Mouse (Mus musculus): ENCODE measurements around the gene Prss23. TPM values are rescaled to one million over a fixed set of nuclear protein-coding genes. Genes with fewer than 3 reads are reported as not detected.

Prss23 gene
- 23.6 and 25.3 TPM in 2 replicates for polyA plus RNA-seq (2016; fragmentation: Nextera tagmentation; extraction: Ambion mirVana)

DNA sequence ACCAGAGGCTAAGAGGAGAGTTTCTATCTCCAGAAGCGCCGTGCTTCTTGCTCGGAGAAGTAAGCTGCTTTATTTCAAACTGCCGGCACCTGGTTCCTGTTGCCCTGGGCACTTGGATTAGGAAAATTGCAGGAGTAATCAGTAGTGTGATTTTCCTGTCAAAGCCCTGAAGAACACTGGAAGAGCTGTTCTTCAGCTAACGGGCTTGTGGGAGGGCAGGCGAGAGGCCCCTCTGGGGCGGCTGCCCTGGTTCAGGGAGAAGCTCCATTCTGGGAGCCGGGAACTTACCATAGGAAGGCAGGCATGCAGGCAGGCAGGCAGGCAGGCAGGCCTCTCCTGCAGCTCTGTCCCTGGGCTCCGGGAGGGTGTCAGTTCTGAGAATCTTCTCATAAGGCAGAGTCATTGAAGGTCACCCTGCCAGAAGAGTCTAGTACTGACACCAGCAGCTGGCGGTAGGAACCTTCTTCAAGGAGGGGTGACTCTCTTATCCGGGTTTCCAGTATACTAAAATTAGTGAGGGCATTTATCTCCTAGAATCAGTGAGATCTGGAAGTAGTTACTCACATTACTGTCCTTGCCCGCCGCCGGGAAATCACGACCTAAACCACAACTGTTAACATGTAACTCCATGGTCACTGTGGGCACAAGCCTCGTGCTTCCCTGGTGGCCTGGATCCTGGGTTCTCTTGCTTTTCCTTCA, at the start of gene Prss23:
Prss23 (minus strand) TSS at position 457 of the 699 bp plus-strand sequence.
- Histone ChIP-seq H3K27ac (no peak within 1 kb of the TSS), H3K9me3 (no peaks in the 10 kb centered on the region), H3K4me1 (replicated peaks) (peaks cover 3% of the 10 kb centered on the region; the same call in 1 of the 2 replicates), H3K27me3 (ENCODE audit: insufficient read depth, poor library complexity, severe bottlenecking) (peaks cover 4% of the 10 kb centered on the region; the same call in 1 of the 2 replicates), H3K4me3 (no peak within 1 kb of the TSS), H3K36me3 (no peaks in the 10 kb centered on the region)
- no peak for DNase-seq (ENCODE audit: low spot score)
- WGBS, result 77% methylated on average over 16 of the region's 16 CpGs

DNA sequence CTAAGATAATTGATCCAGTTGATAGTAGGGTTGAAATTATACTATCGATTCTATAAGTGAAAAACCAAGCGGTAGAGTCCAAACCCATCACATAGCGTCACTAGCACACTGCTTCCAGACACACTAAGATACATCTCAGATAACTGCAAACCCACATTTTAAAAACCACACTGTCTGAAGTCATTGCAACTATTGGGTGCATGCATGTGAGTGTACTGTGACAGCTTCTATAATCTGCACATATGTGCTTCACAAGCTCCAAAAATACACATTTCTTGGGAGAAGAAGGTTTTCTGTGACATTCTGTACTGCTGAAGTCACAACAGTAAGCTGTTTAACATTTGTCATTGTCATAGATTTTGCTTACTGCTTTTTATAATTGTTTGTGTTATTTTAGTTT, 49.1 kb upstream of the Prss23 start:
- no peaks in the 10 kb centered on the region for H3K36me3 ChIP-seq
- DNase-seq (ENCODE audit: low spot score), result no peak
- WGBS, result 97% methylated on average over 3 of the region's 3 CpGs

DNA sequence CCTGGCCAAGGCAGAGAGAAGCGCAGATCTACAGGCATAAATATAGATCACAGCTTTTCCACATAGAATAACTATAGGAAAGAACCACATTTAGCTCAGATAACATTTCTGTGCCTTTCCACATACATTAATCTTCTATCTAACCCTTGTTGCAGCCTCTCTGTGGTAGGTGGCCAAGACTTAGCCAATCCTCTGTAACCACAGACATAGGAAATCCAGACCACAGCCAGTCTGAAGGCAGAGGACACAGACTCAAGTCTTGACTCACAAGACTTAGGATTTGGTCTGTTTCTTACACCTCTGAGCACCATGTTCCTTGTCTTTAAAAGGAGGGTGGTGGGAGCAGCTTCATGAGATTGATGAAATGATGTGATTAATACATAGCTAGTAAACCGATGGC, 37.6 kb upstream of the Prss23 start:
- Histone ChIP-seq H3K27me3 (ENCODE audit: insufficient read depth, poor library complexity, severe bottlenecking) (no peaks in the 10 kb centered on the region), H3K27ac (no peak overlapping the region), H3K36me3 (no peaks in the 10 kb centered on the region), H3K9me3 (no peaks in the 10 kb centered on the region), H3K4me1 (replicated peaks) (no peaks in the 10 kb centered on the region), H3K4me3 (no peak overlapping the region)
- WGBS, result 92% methylated on average over 2 of the region's 2 CpGs
- no peak for DNase-seq (ENCODE audit: low spot score)

More for the DNA sequence above, 49.1 kb upstream of the Prss23 start:
- H3K4me3 ChIP-seq, result no peak overlapping the region
- no peaks in the 10 kb centered on the region for H3K27me3 ChIP-seq (ENCODE audit: insufficient read depth, poor library complexity, severe bottlenecking)
- H3K9me3 ChIP-seq, result no peaks in the 10 kb centered on the region
- H3K4me1 ChIP-seq (replicated peaks), result peaks cover 10% of the 10 kb centered on the region
- no peak overlapping the region for H3K27ac ChIP-seq

DNA sequence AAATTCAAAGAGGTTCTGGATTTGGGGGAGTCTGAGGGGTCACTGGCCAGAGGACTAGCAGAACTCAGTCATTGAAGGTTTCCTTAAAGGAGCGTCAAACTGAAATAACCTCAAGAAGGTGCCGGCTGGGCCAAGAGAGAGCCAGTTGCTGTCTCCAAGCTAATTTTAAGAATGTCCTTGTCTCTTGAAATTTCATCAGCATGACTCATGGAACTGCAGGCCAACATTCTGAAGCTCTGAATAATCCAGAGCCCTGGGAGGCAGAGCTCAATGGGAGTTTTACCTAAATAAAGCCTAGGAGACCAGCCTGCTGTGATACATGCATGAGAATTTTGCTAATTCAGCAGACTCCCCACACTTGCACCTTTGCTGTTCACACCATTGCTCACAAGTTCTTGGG, 36.5 kb upstream of the Prss23 start:
- Histone ChIP-seq H3K36me3 (no peaks in the 10 kb centered on the region), H3K27ac (no peak overlapping the region), H3K4me3 (no peak overlapping the region), H3K9me3 (no peaks in the 10 kb centered on the region), H3K27me3 (ENCODE audit: insufficient read depth, poor library complexity, severe bottlenecking) (no peaks in the 10 kb centered on the region), H3K4me1 (replicated peaks) (peaks cover under 1% of the 10 kb centered on the region)
- 95% methylated on average over 2 of the region's 2 CpGs for WGBS
- no peak for DNase-seq (ENCODE audit: low spot score)

DNA sequence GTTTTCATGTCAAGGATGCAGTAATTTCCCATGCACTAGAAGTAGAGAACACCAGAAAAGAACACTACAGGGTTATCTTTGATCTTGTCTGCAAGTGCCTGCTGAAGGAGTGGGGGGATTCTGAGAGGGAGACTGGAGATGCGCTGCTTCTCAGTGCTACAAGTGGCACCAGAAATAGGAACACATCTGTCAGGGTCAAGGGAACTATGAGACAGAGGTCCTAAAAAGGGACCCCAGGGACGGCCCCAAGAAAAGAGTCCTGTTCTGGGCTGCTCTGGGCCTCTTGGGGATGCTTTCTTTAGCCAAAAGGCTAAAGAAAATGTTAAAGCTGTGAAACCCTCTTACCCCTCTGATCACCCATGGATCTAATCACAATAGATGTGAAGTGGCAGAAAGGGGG, 35.2 kb upstream of the Prss23 start:
- H3K27me3 ChIP-seq (ENCODE audit: insufficient read depth, poor library complexity, severe bottlenecking), result no peaks in the 10 kb centered on the region
- 76% methylated on average over 2 of the region's 2 CpGs for WGBS
- no peak overlapping the region for H3K27ac ChIP-seq
- no peak overlapping the region for H3K4me3 ChIP-seq
- no peak for DNase-seq (ENCODE audit: low spot score)
- no peaks in the 10 kb centered on the region for H3K9me3 ChIP-seq
- no peaks in the 10 kb centered on the region for H3K36me3 ChIP-seq
- peaks cover 5% of the 10 kb centered on the region for H3K4me1 ChIP-seq (replicated peaks)

DNA sequence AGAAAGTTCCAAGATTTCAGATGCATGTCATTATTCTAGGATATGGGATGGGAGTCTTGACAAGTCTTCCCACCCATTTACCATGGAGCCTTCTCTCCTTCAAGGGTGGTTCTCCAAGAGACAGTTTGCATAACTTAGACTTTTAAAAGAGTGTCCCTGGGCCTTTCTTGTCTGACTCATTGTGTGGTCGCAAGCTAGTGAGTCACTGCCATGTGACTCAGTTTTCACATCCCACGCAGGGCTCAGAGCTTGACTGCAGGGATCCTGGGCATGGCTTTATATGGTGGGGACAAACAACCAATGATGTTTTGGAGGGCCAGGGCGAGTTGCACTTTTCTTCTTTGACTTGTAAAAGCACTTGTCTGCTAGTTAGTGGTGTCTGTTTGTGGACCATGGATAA, 34.0 kb upstream of the Prss23 start:
- Histone ChIP-seq H3K27ac (no peak overlapping the region), H3K9me3 (no peaks in the 10 kb centered on the region), H3K27me3 (ENCODE audit: insufficient read depth, poor library complexity, severe bottlenecking) (no peaks in the 10 kb centered on the region), H3K4me1 (replicated peaks) (peaks cover 5% of the 10 kb centered on the region), H3K4me3 (no peak overlapping the region), H3K36me3 (no peaks in the 10 kb centered on the region)
- 67% methylated on average over 3 of the region's 3 CpGs for WGBS
- DNase-seq (ENCODE audit: low spot score), result no peak

DNA sequence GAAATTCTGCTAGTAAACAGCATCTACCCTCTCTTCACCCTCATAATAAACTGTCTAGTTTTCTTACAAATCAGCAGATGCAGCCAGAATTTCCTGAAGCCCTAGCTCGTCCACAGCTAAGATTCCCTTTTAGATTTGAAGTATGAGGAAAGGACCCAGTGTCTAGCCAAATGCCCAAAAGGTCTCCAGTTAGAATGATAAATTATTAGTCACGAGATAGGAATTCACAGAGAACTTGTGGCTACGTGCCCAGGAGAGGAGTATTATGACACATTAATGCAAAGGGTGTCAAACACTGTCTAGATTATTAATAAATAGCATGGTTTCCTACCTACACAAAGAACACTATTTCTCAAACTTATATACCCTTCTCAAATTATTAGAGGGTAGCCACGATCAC, 32.6 kb upstream of the Prss23 start:
- Histone ChIP-seq H3K27me3 (ENCODE audit: insufficient read depth, poor library complexity, severe bottlenecking) (no peaks in the 10 kb centered on the region), H3K4me3 (no peak overlapping the region), H3K4me1 (replicated peaks) (peaks cover 5% of the 10 kb centered on the region), H3K9me3 (no peaks in the 10 kb centered on the region), H3K36me3 (no peaks in the 10 kb centered on the region), H3K27ac (no peak overlapping the region)
- 91% methylated on average over 4 of the region's 4 CpGs for WGBS
- DNase-seq (ENCODE audit: low spot score), result no peak

DNA sequence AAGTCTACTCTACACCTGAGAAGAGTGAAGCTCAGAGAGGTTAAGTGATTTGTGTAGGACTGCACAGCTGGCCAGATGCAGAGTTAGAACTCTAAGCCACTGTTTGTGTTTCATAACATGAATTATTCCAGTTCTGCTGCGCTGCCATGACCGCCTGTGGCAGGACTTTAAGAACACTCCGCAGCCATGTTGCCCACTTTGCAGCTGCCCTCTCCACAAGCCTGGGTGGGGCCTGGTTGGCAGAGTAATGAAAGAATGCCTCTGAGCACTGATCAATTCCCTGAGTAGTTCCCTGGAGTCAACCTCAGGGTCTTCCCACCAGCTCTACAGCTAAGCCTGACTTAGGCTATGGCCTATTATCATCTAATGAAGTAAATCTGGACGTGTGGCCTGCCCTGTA, 32.1 kb upstream of the Prss23 start:
- Histone ChIP-seq H3K36me3 (no peaks in the 10 kb centered on the region), H3K9me3 (no peaks in the 10 kb centered on the region), H3K27me3 (ENCODE audit: insufficient read depth, poor library complexity, severe bottlenecking) (no peaks in the 10 kb centered on the region), H3K4me1 (replicated peaks) (peaks cover 5% of the 10 kb centered on the region), H3K4me3 (no peak overlapping the region), H3K27ac (0 out of 2 replicates have a peak overlapping the region, but pooled peaks have one; percentile 0)
- DNase-seq (ENCODE audit: low spot score), result no peak
- WGBS, result 85% methylated on average over 4 of the region's 4 CpGs

DNA sequence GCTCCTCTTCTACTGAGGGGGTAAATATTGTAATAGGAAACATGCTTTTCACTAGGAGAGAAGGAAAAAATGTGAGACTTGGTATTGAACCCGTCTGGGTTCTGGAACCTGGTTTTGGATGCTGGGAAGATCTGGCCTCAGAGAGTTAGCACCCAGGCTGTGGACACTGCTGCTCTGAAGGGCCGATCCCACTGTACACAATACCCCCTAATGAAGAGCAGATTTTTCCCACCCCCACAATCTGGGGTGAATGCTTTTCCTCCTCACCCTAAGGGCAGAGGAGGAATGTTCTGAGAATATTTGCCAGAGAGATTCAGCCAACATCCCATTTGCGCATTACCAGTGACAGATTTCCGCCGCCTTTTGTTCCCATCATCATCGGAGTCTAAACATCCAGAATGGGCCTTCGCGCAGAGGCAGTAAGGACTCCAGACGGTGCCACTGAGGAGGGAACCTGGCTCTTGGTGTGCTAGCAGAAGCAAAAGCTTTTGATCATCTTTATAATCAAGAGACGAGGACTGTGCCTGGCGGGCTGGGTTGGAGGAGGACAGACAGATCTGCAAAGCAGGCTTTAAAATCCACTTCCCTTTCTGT, 31.6 kb upstream of the Prss23 start:
- Histone ChIP-seq H3K4me1 (replicated peaks) (peaks cover 5% of the 10 kb centered on the region), H3K9me3 (no peaks in the 10 kb centered on the region), H3K27ac (0 out of 2 replicates have a peak overlapping the region, but pooled peaks have one; percentile 0), H3K36me3 (no peaks in the 10 kb centered on the region), H3K4me3 (no peak overlapping the region), H3K27me3 (ENCODE audit: insufficient read depth, poor library complexity, severe bottlenecking) (no peaks in the 10 kb centered on the region)
- no peak for DNase-seq (ENCODE audit: low spot score)
- WGBS, result 83% methylated on average over 11 of the region's 11 CpGs

DNA sequence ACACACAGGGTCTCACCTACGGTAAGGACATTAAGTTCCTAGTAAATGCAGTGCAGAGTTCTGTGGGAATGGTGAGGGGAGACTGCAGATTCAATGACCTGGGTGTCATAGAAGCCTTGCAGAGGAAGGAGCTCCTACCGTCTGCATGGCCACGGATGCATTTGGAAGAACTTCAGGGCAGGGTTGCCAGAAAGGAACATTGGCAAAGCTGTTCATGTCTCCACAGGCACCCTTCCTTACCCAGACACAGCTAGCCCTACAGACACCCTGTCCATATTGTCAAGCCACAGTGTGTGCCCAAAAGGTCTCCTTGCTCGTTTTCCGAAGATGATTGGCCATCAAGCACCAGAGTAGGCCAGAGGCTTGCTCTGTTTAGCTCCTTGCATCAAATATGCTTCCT, 30.1 kb upstream of the Prss23 start:
- no peaks in the 10 kb centered on the region for H3K9me3 ChIP-seq
- H3K36me3 ChIP-seq, result no peaks in the 10 kb centered on the region
- DNase-seq (ENCODE audit: low spot score), result no peak
- H3K4me1 ChIP-seq (replicated peaks), result peaks cover 5% of the 10 kb centered on the region
- no peak overlapping the region for H3K27ac ChIP-seq
- no peak overlapping the region for H3K4me3 ChIP-seq
- WGBS, result 89% methylated on average over 5 of the region's 5 CpGs
- no peaks in the 10 kb centered on the region for H3K27me3 ChIP-seq (ENCODE audit: insufficient read depth, poor library complexity, severe bottlenecking)

DNA sequence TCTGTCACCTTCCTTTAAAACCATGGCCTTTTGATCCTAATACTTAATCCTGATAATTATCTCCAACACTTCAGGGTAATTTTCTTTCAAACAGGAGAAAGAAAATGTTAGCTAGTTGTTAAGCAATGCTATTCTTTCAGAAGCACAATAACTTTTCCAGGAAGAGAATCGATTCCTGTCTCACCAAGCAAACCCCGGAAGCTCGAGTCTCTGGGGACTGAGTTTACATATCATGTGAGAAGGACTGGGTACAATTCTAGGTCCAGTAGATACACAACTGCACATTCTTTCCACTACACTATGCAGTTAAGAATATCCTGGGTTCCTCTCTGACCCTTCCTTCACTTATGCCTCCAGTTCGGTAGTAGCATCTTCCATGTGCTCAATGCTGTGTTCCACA, 29.7 kb upstream of the Prss23 start:
- 83% methylated on average over 4 of the region's 4 CpGs for WGBS
- H3K27me3 ChIP-seq (ENCODE audit: insufficient read depth, poor library complexity, severe bottlenecking), result no peaks in the 10 kb centered on the region
- no peak for DNase-seq (ENCODE audit: low spot score)

DNA sequence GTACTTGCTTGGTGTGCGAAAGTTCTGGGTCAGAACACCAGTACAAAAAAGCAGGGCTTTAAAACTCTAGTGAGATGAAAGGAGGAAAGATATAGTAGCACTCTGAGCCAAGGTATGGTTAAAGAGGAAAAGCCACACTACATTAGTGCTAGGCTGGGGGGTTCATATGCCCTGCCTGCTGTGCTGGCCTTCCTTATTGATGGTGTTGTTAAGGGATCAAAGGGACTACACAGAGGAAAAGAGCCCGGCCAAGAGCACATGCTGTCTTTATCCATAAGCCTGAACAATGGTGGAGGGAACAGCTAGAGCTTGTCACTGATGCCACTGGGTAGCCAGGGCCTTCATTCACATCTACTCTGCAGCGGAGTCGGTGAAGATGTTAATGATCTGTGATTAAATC, 28.2 kb upstream of the Prss23 start:
- Histone ChIP-seq H3K4me3 (no peak overlapping the region), H3K9me3 (no peaks in the 10 kb centered on the region), H3K27ac (no peak overlapping the region), H3K27me3 (ENCODE audit: insufficient read depth, poor library complexity, severe bottlenecking) (no peaks in the 10 kb centered on the region), H3K36me3 (no peaks in the 10 kb centered on the region), H3K4me1 (replicated peaks) (peaks cover 5% of the 10 kb centered on the region)
- peak; percentile 21 for DNase-seq (ENCODE audit: low spot score)
- WGBS, result 50% methylated on average over 4 of the region's 4 CpGs

More for the DNA sequence above, 29.7 kb upstream of the Prss23 start:
- Histone ChIP-seq H3K27ac (no peak overlapping the region), H3K4me3 (no peak overlapping the region), H3K36me3 (no peaks in the 10 kb centered on the region), H3K9me3 (no peaks in the 10 kb centered on the region), H3K4me1 (replicated peaks) (peaks cover 5% of the 10 kb centered on the region)

DNA sequence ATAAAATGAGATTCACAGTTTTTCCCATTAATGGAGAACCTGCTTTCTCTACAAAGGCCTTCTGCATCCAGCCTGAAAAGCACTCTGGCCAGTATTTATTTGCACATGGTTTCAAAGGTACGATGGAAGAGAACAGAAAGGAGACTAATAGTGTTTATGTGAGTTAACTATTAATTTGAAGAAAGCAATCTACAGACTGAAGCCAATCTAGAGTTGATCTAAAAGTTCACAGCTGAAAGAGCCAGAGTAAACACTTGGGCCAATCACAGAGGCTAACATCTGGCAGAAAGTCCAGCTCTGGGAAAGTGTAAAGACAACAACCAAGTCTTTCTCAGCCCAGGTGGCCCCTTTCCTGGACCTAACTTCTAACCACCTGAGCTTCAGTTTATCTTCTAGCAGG, 27.1 kb upstream of the Prss23 start:
- DNase-seq (ENCODE audit: low spot score), result no peak
- Histone ChIP-seq H3K36me3 (no peaks in the 10 kb centered on the region), H3K9me3 (no peaks in the 10 kb centered on the region), H3K4me1 (replicated peaks) (peaks cover 5% of the 10 kb centered on the region), H3K27me3 (ENCODE audit: insufficient read depth, poor library complexity, severe bottlenecking) (no peaks in the 10 kb centered on the region), H3K4me3 (no peak overlapping the region), H3K27ac (no peak overlapping the region)
- WGBS, result 77% methylated on average over 1 of the region's 1 CpGs
